Mouse (Mus musculus) kidney, embryonic 14.5 days (tissue): ENCODE data around the gene Diaph2. TPM values are rescaled to one million over a fixed set of nuclear protein-coding genes. Genes with fewer than 3 reads are reported as not detected.

Source experiments
- ATAC-seq: fragments of 200-750 bp; cut with Nextera tagmentation; 2 replicates; pipeline ENCODE4 v1.8.0; 2017; ENCODE audit warnings: moderate number of reproducible peaks, mild to moderate bottlenecking, moderate TSS enrichment, moderate library complexity; ENCODE audit not compliant: low FRiP score, low TSS enrichment
- H3K27ac ChIP-seq: fragments of 300-500 bp; sonication (generic); 2 replicates; pipeline ENCODE4 v1.5.1; 2014; ENCODE audit warnings: low read depth, mild to moderate bottlenecking, low read length, moderate library complexity, mixed read lengths
- H3K27me3 ChIP-seq: fragments of 300-500 bp; sonication (generic); 2 replicates; pipeline ENCODE4 v1.6.1; 2014; ENCODE audit warnings: mild to moderate bottlenecking, low read length; ENCODE audit not compliant: control insufficient read depth, insufficient read depth
- H3K36me3 ChIP-seq: fragments of 300-500 bp; sonication (generic); 2 replicates; pipeline ENCODE4 v1.6.1; 2014; ENCODE audit warnings: low read length, mixed read lengths; ENCODE audit not compliant: control insufficient read depth, insufficient read depth
- H3K4me1 ChIP-seq: fragments of 300-500 bp; sonication (generic); 2 replicates; pipeline ENCODE4 v1.6.1; 2014; ENCODE audit warnings: low read length, mixed read lengths; ENCODE audit not compliant: control insufficient read depth, insufficient read depth
- H3K4me2 ChIP-seq: fragments of 300-500 bp; sonication (generic); replicated peaks from 2 replicates; pipeline ENCODE4 v1.6.1; 2014; ENCODE audit warnings: low read depth, mild to moderate bottlenecking, low read length
- H3K4me3 ChIP-seq: fragments of 300-500 bp; sonication (generic); 2 replicates; pipeline ENCODE4 v1.5.1; 2014; ENCODE audit warnings: mild to moderate bottlenecking, low read length
- H3K9ac ChIP-seq: fragments of 300-500 bp; sonication (generic); 2 replicates; pipeline ENCODE4 v1.6.1; 2014; ENCODE audit warnings: low read depth, mild to moderate bottlenecking, low read length, moderate library complexity
- H3K9me3 ChIP-seq: fragments of 300-500 bp; sonication (generic); 2 replicates; pipeline ENCODE4 v1.6.1; 2016; ENCODE audit warnings: low read length; ENCODE audit not compliant: control insufficient read depth
- WGBS: fragments of 180-500 bp; shearing (Covaris S2); extraction: QIAGEN DNeasy Blood & Tissue Kit; methylation state at CpG from one replicate; pipeline ENCODE4 v1.1.7; 2014; 5-methylcytosine and 5-hydroxymethylcytosine counted together
- polyA plus RNA-seq: library from polyadenylated mRNA; unstranded; fragments of >200 nt; fragmentation: Nextera tagmentation; extraction: Ambion mirVana; gene quantifications from 2 replicates; pipeline ENCODE4 v1.2.1, GENCODE M21; 2014

Diaph2 gene
- polyA plus RNA-seq, 1 experiment from 2014 or later, result 7.2 TPM

DNA sequence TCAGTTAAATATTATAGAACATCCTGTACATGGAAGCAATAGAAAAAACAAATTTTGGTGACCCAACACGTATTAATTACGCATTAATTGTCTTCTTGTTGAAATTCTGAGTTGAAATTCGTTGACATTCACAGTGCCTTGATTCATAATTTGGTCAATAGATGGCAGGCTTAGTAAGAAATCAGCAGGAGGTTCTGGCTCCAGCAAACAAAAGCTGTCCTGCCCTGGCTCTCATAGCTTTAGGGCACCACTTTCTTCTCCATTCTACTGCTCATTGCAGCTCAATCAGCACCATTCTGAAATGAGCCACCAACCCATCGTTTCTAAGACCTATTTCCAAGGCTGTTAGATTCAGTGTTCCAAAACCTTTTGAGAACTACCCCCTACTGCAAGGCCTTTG is 225.3 kb downstream of the Diaph2 start:
- Histone ChIP-seq H3K36me3 (no peaks in the 10 kb centered on the region), H3K4me1 (no peaks in the 10 kb centered on the region), H3K4me2 (no peak overlapping the region), H3K9me3 (no peaks in the 10 kb centered on the region), H3K27me3 (no peaks in the 10 kb centered on the region), H3K9ac (no peak overlapping the region), H3K4me3 (no peak overlapping the region), H3K27ac (no peak overlapping the region)
- 63% methylated on average over 4 of the region's 4 CpGs for WGBS
- ATAC-seq, result no peak

DNA sequence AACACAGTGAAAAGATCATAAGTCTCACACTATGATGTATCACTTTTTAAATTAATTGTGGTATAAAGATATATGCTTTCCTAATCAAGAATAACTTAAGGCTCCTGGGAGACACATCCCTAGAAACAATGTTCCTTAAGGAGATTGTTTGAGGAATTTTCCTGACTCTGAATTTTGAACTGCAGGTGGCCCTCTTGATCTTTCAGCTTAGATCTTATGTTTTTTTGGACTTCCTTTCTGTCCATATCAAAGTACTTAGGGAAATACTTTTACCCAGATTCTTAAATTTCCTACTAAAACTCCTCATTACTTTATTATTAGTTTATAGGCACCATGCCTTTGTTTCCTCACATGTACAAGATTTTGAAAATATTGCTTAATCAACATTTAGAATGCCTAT is 258.7 kb downstream of the Diaph2 start:
- H3K27me3 ChIP-seq, result no peaks in the 10 kb centered on the region
- no peak for ATAC-seq
- no peaks in the 10 kb centered on the region for H3K4me1 ChIP-seq
- no peak overlapping the region for H3K27ac ChIP-seq
- H3K4me3 ChIP-seq, result no peak overlapping the region
- H3K9me3 ChIP-seq, result no peaks in the 10 kb centered on the region
- H3K36me3 ChIP-seq, result no peaks in the 10 kb centered on the region
- H3K9ac ChIP-seq, result no peak overlapping the region
- H3K4me2 ChIP-seq, result no peak overlapping the region

DNA sequence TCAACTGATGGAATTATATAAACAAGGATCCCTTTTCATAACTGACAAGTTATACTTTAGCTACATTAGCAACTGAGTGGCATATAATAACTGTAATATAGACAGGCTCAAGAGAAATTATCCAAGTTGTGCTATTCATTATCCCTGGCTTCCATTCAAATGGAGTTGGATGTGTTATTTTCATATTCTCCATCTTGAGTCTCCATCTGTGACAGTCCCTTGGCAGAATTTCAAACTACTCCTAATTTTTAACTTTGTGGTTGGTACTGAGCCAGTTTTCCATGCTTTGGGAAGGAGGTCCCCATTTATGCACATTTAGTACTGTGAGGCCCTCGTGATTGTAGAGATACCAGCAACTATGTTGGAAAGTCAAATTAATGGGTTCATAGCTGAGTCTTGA is 270.2 kb downstream of the Diaph2 start:
- Histone ChIP-seq H3K4me3 (no peak overlapping the region), H3K36me3 (no peaks in the 10 kb centered on the region), H3K9ac (no peak overlapping the region), H3K9me3 (no peaks in the 10 kb centered on the region), H3K27me3 (no peaks in the 10 kb centered on the region), H3K4me2 (no peak overlapping the region), H3K27ac (no peak overlapping the region), H3K4me1 (no peaks in the 10 kb centered on the region)
- no peak for ATAC-seq
- WGBS, result 65% methylated on average over 1 of the region's 1 CpGs

DNA sequence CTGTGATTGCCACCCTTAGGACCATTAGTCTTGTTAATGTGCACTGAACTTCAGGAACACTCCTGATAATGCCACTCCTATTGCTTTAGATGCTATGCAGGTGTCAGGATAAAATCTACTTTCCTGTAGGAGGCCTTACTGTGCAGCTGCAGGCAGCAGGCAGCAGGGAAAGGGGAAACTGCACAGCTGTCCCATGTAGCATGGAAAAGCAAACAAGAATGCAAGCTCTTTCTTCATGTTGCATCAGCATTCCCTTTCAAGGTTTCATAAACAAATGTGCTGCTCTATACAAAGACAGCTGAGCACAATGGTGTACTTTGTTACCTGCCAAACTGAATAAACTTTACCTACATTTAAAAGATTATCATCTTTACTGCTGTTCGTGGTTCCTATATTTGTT is 295.0 kb downstream of the Diaph2 start:
- Histone ChIP-seq H3K27me3 (no peaks in the 10 kb centered on the region), H3K4me1 (no peaks in the 10 kb centered on the region), H3K4me2 (no peak overlapping the region), H3K36me3 (no peaks in the 10 kb centered on the region), H3K9me3 (no peaks in the 10 kb centered on the region), H3K9ac (no peak overlapping the region), H3K27ac (no peak overlapping the region), H3K4me3 (no peak overlapping the region)
- ATAC-seq, result no peak
- 73% methylated on average over 1 of the region's 1 CpGs for WGBS

DNA sequence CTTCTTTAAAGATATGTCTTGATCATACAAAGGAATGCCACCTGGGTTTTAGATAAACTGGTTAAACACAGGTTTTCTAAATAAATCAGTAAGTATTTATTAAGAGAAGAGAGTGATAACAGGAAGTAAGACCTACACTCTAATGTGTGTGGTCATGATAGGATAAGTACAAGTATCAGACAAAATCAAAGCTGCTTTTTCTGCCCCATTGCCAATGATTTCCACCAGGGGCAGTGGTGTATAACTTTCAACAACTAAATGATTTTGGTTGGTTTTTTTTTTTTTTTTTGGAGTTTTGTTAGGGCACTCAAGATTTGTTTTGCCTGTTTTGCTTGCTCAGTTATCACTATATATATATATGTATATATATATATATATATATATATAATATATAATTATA is 399.7 kb downstream of the Diaph2 start:
- no peak overlapping the region for H3K4me3 ChIP-seq
- H3K27me3 ChIP-seq, result no peaks in the 10 kb centered on the region
- no peak overlapping the region for H3K9ac ChIP-seq
- ATAC-seq, result no peak
- H3K36me3 ChIP-seq, result no peaks in the 10 kb centered on the region
- H3K4me1 ChIP-seq, result no peaks in the 10 kb centered on the region
- no peak overlapping the region for H3K4me2 ChIP-seq
- no peaks in the 10 kb centered on the region for H3K9me3 ChIP-seq
- H3K27ac ChIP-seq, result no peak overlapping the region

DNA sequence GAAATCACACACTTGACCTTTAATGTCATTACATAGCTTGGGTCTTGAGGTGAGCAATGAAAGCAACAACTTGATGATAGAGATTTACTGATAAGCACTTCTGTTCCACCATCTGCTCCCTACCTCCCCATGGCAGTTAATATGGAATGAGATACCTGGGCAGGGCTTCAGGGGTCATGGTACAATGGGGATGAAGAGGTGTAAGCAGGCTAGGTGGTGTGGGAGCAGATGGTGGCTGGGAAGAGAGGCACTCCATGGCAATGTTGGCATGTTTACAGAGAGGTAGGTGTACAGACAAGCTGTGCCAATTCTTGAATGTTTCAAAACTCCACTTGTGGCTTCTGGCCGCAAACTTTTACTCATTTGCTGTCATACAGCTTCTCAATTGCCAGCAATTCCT is 402.6 kb downstream of the Diaph2 start:
- Histone ChIP-seq H3K36me3 (no peaks in the 10 kb centered on the region), H3K9ac (no peak overlapping the region), H3K4me3 (no peak overlapping the region), H3K27ac (no peak overlapping the region), H3K27me3 (no peaks in the 10 kb centered on the region), H3K4me2 (no peak overlapping the region), H3K9me3 (no peaks in the 10 kb centered on the region), H3K4me1 (no peaks in the 10 kb centered on the region)
- 84% methylated on average over 1 of the region's 1 CpGs for WGBS
- no peak for ATAC-seq

DNA sequence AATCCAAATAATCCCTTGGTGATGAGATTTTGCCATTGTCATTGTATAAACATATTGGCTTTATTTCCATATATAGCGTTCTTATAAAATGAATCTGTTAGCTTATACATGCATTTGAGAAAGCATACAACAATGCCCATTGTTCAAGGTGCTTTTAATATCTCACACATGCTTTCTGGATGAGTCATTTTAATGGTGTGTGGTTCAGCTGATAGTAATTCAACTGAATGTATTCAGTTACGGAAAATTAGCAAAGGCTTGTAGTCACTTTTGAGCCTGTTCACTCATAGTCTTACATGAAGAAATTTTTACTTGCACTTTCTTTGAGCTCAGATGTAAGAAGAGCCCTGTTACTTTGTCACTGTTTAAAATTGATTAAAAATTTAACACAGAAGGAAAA is 423.6 kb downstream of the Diaph2 start:
- Histone ChIP-seq H3K9me3 (no peaks in the 10 kb centered on the region), H3K27me3 (no peaks in the 10 kb centered on the region), H3K9ac (no peak overlapping the region), H3K4me3 (no peak overlapping the region), H3K27ac (no peak overlapping the region), H3K36me3 (no peaks in the 10 kb centered on the region), H3K4me2 (no peak overlapping the region), H3K4me1 (no peaks in the 10 kb centered on the region)
- 89% methylated on average over 2 of the region's 2 CpGs for WGBS
- ATAC-seq, result no peak

DNA sequence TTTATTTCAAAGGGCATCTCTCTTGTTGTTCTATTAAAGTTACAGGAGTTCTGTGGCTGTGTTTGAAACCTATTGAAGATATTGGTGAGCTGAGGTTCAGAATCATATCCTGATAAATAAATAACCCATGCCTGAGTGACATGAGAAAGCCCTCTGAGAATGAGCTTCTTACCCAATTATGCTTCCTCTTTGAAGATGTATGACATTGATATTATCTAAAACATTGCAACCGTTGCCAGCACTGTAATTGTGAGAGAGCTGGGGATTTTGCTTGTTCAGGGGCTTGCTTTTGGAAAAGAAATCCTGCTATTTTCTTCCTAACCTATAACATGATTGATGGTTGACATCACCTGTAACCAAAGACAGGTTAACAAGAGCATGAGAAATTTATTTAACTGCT is 438.3 kb downstream of the Diaph2 start:
- Histone ChIP-seq H3K27me3 (no peaks in the 10 kb centered on the region), H3K9ac (no peak overlapping the region), H3K9me3 (no peaks in the 10 kb centered on the region), H3K4me3 (no peak overlapping the region), H3K4me2 (no peak overlapping the region), H3K4me1 (no peaks in the 10 kb centered on the region), H3K36me3 (no peaks in the 10 kb centered on the region), H3K27ac (no peak overlapping the region)
- ATAC-seq, result no peak
- 54% methylated on average over 1 of the region's 1 CpGs for WGBS

DNA sequence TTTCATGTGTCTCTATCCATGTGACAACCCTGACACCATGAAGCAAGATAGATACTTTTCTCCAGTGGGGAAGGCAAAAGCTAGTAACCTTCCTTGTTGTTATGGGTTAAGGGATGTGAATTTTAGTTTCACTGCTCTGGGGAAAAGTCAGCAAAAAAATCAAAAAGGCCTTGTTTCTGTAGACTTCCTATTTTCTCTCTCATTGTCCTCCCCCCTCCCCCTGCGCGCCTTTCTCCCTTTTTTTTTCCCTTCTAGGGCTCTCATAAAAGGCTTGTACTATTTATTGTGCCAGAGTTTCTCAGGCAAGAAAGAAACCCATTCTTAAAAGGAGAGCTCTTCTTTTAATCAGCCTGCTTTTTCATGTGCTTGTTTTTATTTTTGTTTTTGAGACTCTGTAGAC is 438.9 kb downstream of the Diaph2 start:
- Histone ChIP-seq H3K4me3 (no peak overlapping the region), H3K9ac (no peak overlapping the region), H3K36me3 (no peaks in the 10 kb centered on the region), H3K27ac (no peak overlapping the region), H3K4me1 (no peaks in the 10 kb centered on the region), H3K4me2 (no peak overlapping the region), H3K9me3 (no peaks in the 10 kb centered on the region), H3K27me3 (no peaks in the 10 kb centered on the region)
- no peak for ATAC-seq
- 61% methylated on average over 2 of the region's 2 CpGs for WGBS

DNA sequence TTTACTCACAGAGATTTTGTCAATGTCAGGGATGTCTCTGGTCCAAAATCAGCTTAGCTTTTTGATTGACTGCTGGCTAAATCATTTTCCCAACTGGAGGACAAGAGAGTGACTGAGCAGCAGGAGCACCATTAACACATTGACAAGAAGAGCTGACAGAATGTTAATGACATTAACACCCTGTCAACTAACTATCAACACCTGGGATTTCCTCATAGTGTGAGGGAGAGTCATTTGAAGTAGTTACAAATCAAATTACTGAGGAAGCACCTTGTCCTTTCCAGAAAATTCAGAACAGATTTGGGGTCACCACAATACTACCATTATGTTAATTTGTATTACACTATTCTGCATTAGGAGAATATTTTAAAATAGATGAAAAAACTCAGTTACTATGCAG is 439.7 kb downstream of the Diaph2 start:
- ATAC-seq, result no peak
- Histone ChIP-seq H3K9ac (no peak overlapping the region), H3K4me1 (no peaks in the 10 kb centered on the region), H3K9me3 (no peaks in the 10 kb centered on the region), H3K4me2 (no peak overlapping the region), H3K4me3 (no peak overlapping the region), H3K36me3 (no peaks in the 10 kb centered on the region), H3K27ac (no peak overlapping the region), H3K27me3 (no peaks in the 10 kb centered on the region)
